Mouse (Mus musculus): Measurements from ENCODE around the gene Wwc2.

Wwc2 gene

GRCm38 (mm10) chr8:47990911-47991820 is at the start of gene Wwc2:
Wwc2 (minus strand) TSS chr8:47990924.
- DNase-seq (ENCODE audit: low spot score in 2 of 2): no peak

GRCm38 (mm10) chr8:48038261-48038934 is 47.7 kb upstream of the Wwc2 start:
- no peak for DNase-seq (ENCODE audit: low spot score in 2 of 2)

GRCm38 (mm10) chr8:48032046-48032445 is 41.3 kb upstream of the Wwc2 start:
- no peak for DNase-seq (ENCODE audit: low spot score in 2 of 2)

- no peak for DNase-seq (ENCODE audit: low spot score in 2 of 2)
Measured at GRCm38 (mm10) chr8:48030667-48031066, 39.9 kb upstream of the Wwc2 start.

GRCm38 (mm10) chr8:48026796-48027195 is 36.1 kb upstream of the Wwc2 start:
- DNase-seq (ENCODE audit: low spot score in 2 of 2): no peak

- no peak for DNase-seq (ENCODE audit: low spot score in 2 of 2)
Measured at GRCm38 (mm10) chr8:48023206-48023605, 32.5 kb upstream of the Wwc2 start.

GRCm38 (mm10) chr8:48019737-48020136 is 29.0 kb upstream of the Wwc2 start:
- no peak for DNase-seq (ENCODE audit: low spot score in 2 of 2)

- peak; percentile 83 to 87 for DNase-seq (ENCODE audit: low spot score in 2 of 2)
Measured at GRCm38 (mm10) chr8:48016538-48016937, 25.8 kb upstream of the Wwc2 start.

GRCm38 (mm10) chr8:48014386-48014785 is 23.7 kb upstream of the Wwc2 start:
- DNase-seq (ENCODE audit: low spot score in 2 of 2): no peak

GRCm38 (mm10) chr8:48013281-48013680 is 22.6 kb upstream of the Wwc2 start:
- DNase-seq (ENCODE audit: low spot score in 2 of 2): no peak

- no peak for DNase-seq (ENCODE audit: low spot score in 2 of 2)
Measured at GRCm38 (mm10) chr8:48011871-48012270, 21.1 kb upstream of the Wwc2 start.

- no peak for DNase-seq (ENCODE audit: low spot score in 2 of 2)
Measured at GRCm38 (mm10) chr8:48010977-48011376, 20.3 kb upstream of the Wwc2 start.

- no peak for DNase-seq (ENCODE audit: low spot score in 2 of 2)
Measured at GRCm38 (mm10) chr8:48009399-48009798, 18.7 kb upstream of the Wwc2 start.

GRCm38 (mm10) chr8:48008936-48009335 is 18.2 kb upstream of the Wwc2 start:
- DNase-seq (ENCODE audit: low spot score in 2 of 2): no peak

- no peak for DNase-seq (ENCODE audit: low spot score in 2 of 2)
Measured at GRCm38 (mm10) chr8:48006869-48007268, 16.1 kb upstream of the Wwc2 start.

- DNase-seq (ENCODE audit: low spot score in 2 of 2): no peak
Measured at GRCm38 (mm10) chr8:48002551-48002950, 11.8 kb upstream of the Wwc2 start.

- no peak for DNase-seq (ENCODE audit: low spot score in 2 of 2)
Measured at GRCm38 (mm10) chr8:48001395-48001794, 10.7 kb upstream of the Wwc2 start.

GRCm38 (mm10) chr8:47996712-47997111 is 6.0 kb upstream of the Wwc2 start:
- no peak for DNase-seq (ENCODE audit: low spot score in 2 of 2)

GRCm38 (mm10) chr8:47996126-47996525 is 5.4 kb upstream of the Wwc2 start:
- no peak for DNase-seq (ENCODE audit: low spot score in 2 of 2)

GRCm38 (mm10) chr8:47995391-47995790 is 4.7 kb upstream of the Wwc2 start:
- DNase-seq (ENCODE audit: low spot score in 2 of 2): no peak

GRCm38 (mm10) chr8:47994618-47995274 is 4.0 kb upstream of the Wwc2 start:
- no peak for DNase-seq (ENCODE audit: low spot score in 2 of 2)

GRCm38 (mm10) chr8:47990386-47990772 is 345 bp downstream of the Wwc2 start:
- peak; percentile 92 to 93 for DNase-seq (ENCODE audit: low spot score in 2 of 2)

Measured in right cerebral cortex, adult 2 months (tissue).